Mouse (Mus musculus): ENCODE results near the gene Cript. TPM values are rescaled to one million over a fixed set of nuclear protein-coding genes. Genes with fewer than 3 reads are reported as not detected.

Cript gene
- total RNA-seq, 1 experiment = 35.4 TPM

DNA sequence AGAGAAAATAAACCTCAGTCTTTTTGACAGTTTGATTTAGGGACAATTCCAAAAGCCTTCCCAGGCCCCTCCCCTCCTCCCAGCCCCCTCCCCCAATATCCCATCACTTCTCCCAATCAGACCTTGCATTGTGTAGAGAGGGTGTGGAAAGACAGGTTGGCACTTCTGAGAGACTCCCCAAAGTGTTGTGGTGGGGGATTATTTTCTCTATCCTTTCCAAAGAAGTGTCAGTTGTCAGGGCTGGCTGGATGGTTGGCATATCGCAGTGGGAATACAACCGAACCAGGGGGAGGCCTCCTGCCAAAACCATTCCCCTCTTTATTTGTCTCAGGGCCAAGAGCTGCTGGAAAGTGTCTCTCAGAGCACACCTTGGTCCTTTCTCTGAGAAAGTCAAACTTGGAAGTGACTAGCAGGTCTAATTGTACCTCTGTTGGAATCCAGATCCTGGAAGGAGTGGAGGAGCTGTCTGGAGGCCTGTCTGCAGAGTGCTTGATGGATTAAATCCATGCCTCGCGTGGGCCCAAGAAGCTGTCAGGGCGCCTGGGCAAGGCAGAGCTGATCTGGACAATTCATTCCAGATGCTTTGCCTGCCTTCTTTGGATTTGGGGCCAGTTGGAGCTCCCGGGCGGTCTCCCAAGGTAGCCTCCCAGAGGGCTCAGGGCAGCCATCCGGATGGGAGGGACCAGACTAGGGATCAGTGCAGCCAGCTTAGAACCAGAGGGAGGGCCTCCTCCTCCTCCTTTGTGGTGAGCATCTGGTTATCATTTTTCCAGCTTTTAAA, 32.3 kb downstream of the Cript start:
- Histone ChIP-seq H3K4me1 (ENCODE audit: control insufficient read depth in 2 of 2, insufficient read depth in 2 of 2, low read length in 2 of 2, poor library complexity in 1 of 2) (peaks cover 0 to 2% of the 10 kb centered on the region in 2 experiments; a peak in 1 of 4 replicates), H3K27ac (ENCODE audit: insufficient read depth, low read depth, low read length, poor library complexity, severe bottlenecking) (no peak overlapping the region), H3K9me3 (ENCODE audit: control insufficient read depth, insufficient read depth, low read depth, low read length) (no peaks in the 10 kb centered on the region), H3K4me3 (ENCODE audit: insufficient read depth in 1 of 2, low read depth in 1 of 2, low read length in 2 of 2, poor library complexity in 1 of 2, severe bottlenecking in 1 of 2) (no peak overlapping the region), H3K9ac (ENCODE audit: insufficient read depth, low read depth, low read length, poor library complexity, severe bottlenecking) (no peak overlapping the region), H3K36me3 (ENCODE audit: control insufficient read depth, insufficient read depth, low read length, poor library complexity, severe bottlenecking) (no peaks in the 10 kb centered on the region)
- in situ Hi-C loops (cut with MboI; ENCODE audit: low sequenced_read_pairs in 2 of 2, unreplicated experiment in 2 of 2) = loop anchor here in 1 of 2 experiments (10.0 kb wide), 1 partner anchor 187 kb away; no protein-coding TSS in a partner anchor
- TF ChIP-seq CHD2 (IDR thresholded peaks at IDR 0.05; ENCODE audit: low read depth, low read length) (no peak), ZC3H11A (IDR thresholded peaks at IDR 0.05; ENCODE audit: borderline replicate concordance, low read depth, low read length) (no peak), MAFK (IDR thresholded peaks at IDR 0.05; ENCODE audit: insufficient read depth, low read depth, low read length) (no peak), ZNF384 (IDR thresholded peaks at IDR 0.05; ENCODE audit: low read depth, low read length) (no peak), HCFC1 (IDR thresholded peaks at IDR 0.05; ENCODE audit: borderline replicate concordance, insufficient read depth, low read length) (no peak)
- no peak for DNase-seq (ENCODE audit: low read depth, low spot score)

DNA sequence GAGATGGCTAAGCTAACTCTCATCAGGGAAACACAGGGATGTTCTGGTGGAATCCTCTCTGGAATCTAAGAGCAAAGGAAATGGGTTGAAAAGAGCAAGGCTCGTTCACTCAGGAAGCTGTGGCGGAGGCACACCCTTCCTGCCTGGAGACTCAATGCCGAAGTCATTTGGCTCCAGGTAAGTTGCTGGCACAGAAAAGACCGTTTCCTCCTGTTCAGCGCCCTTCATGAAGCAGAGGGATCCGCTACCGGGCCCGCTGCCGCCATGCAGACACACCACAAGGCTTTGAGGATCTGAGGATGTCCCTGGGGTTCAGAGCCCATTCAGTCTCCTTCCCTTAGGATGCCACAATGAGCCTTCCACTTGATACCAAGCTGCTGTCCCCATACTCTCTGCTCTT, 37.3 kb downstream of the Cript start:
- in situ Hi-C loops (cut with MboI; ENCODE audit: low sequenced_read_pairs in 2 of 2, unreplicated experiment in 2 of 2) = no loop called here

DNA sequence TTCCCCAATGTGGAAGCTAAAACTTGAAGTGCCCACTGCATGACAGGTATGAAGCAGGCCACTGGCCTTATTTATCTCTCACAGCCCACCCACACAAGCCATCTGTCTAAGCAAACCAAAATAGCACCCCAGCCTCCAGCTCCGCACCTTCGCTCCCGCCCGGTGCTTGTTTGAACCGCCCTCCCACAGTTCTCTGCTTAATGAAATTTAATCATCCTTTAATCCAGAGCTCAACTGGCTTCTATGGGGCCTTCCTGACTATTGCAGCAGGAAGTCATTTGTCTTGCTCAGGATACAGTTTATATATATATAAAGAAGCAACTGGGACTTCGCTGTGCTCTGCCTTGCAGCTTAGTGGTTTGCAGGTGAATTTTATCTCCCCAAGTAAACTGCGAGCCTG, 38.1 kb downstream of the Cript start:
- Histone ChIP-seq H3K27ac (ENCODE audit: insufficient read depth, low read depth, low read length, poor library complexity, severe bottlenecking) (no peak overlapping the region), H3K9ac (ENCODE audit: insufficient read depth, low read depth, low read length, poor library complexity, severe bottlenecking) (no peak overlapping the region), H3K4me1 (ENCODE audit: control insufficient read depth in 2 of 2, insufficient read depth in 2 of 2, low read length in 2 of 2, poor library complexity in 1 of 2) (peaks cover 0 to 5% of the 10 kb centered on the region in 2 experiments; a peak in 1 of 4 replicates), H3K36me3 (ENCODE audit: control insufficient read depth, insufficient read depth, low read length, poor library complexity, severe bottlenecking) (no peaks in the 10 kb centered on the region), H3K4me3 (ENCODE audit: insufficient read depth in 1 of 2, low read depth in 1 of 2, low read length in 2 of 2, poor library complexity in 1 of 2, severe bottlenecking in 1 of 2) (0 out of 4 replicates have a peak overlapping the region, but pooled peaks of 1 of the 2 experiments have one; percentile 24), H3K9me3 (ENCODE audit: control insufficient read depth, insufficient read depth, low read depth, low read length) (no peaks in the 10 kb centered on the region)
- no peak for TF ChIP-seq ZNF384 (IDR thresholded peaks at IDR 0.05; ENCODE audit: low read depth, low read length)
- no peak for TF ChIP-seq HCFC1 (IDR thresholded peaks at IDR 0.05; ENCODE audit: borderline replicate concordance, insufficient read depth, low read length)
- TF ChIP-seq CHD2 (IDR thresholded peaks at IDR 0.05; ENCODE audit: low read depth, low read length) = no peak
- no peak for TF ChIP-seq ZC3H11A (IDR thresholded peaks at IDR 0.05; ENCODE audit: borderline replicate concordance, low read depth, low read length)
- no peak for TF ChIP-seq MAFK (IDR thresholded peaks at IDR 0.05; ENCODE audit: insufficient read depth, low read depth, low read length)
- in situ Hi-C loops (cut with MboI; ENCODE audit: low sequenced_read_pairs in 2 of 2, unreplicated experiment in 2 of 2) = no loop called here
- DNase-seq (ENCODE audit: low read depth, low spot score) = no peak

More for the DNA sequence above, 37.3 kb downstream of the Cript start:
- no peak for TF ChIP-seq ZC3H11A (IDR thresholded peaks at IDR 0.05; ENCODE audit: borderline replicate concordance, low read depth, low read length)
- TF ChIP-seq CHD2 (IDR thresholded peaks at IDR 0.05; ENCODE audit: low read depth, low read length) = no peak
- TF ChIP-seq MAFK (IDR thresholded peaks at IDR 0.05; ENCODE audit: insufficient read depth, low read depth, low read length) = no peak
- TF ChIP-seq HCFC1 (IDR thresholded peaks at IDR 0.05; ENCODE audit: borderline replicate concordance, insufficient read depth, low read length) = no peak
- no peak for TF ChIP-seq ZNF384 (IDR thresholded peaks at IDR 0.05; ENCODE audit: low read depth, low read length)
- H3K4me3 ChIP-seq (ENCODE audit: insufficient read depth in 1 of 2, low read depth in 1 of 2, low read length in 2 of 2, poor library complexity in 1 of 2, severe bottlenecking in 1 of 2) = peak overlapping the region; percentile 29 to 54; a peak in 3 of 4 replicates
- no peak overlapping the region for H3K27ac ChIP-seq (ENCODE audit: insufficient read depth, low read depth, low read length, poor library complexity, severe bottlenecking)
- H3K36me3 ChIP-seq (ENCODE audit: control insufficient read depth, insufficient read depth, low read length, poor library complexity, severe bottlenecking) = no peaks in the 10 kb centered on the region
- peaks cover 0 to 5% of the 10 kb centered on the region in 2 experiments; a peak in 1 of 4 replicates for H3K4me1 ChIP-seq (ENCODE audit: control insufficient read depth in 2 of 2, insufficient read depth in 2 of 2, low read length in 2 of 2, poor library complexity in 1 of 2)
- DNase-seq (ENCODE audit: low read depth, low spot score) = no peak
- H3K9ac ChIP-seq (ENCODE audit: insufficient read depth, low read depth, low read length, poor library complexity, severe bottlenecking) = peak overlapping the region; percentile 10; the same call in 1 of the 2 replicates
- no peaks in the 10 kb centered on the region for H3K9me3 ChIP-seq (ENCODE audit: control insufficient read depth, insufficient read depth, low read depth, low read length)

- Histone ChIP-seq H3K9ac (ENCODE audit: insufficient read depth, low read depth, low read length, poor library complexity, severe bottlenecking) (no peak overlapping the region), H3K4me3 (ENCODE audit: insufficient read depth in 1 of 2, low read depth in 1 of 2, low read length in 2 of 2, poor library complexity in 1 of 2, severe bottlenecking in 1 of 2) (no peak overlapping the region), H3K9me3 (ENCODE audit: control insufficient read depth, insufficient read depth, low read depth, low read length) (no peaks in the 10 kb centered on the region), H3K4me1 (ENCODE audit: control insufficient read depth in 2 of 2, insufficient read depth in 2 of 2, low read length in 2 of 2, poor library complexity in 1 of 2) (peaks cover 0 to 5% of the 10 kb centered on the region in 2 experiments; a peak in 1 of 4 replicates), H3K27ac (ENCODE audit: insufficient read depth, low read depth, low read length, poor library complexity, severe bottlenecking) (no peak overlapping the region), H3K36me3 (ENCODE audit: control insufficient read depth, insufficient read depth, low read length, poor library complexity, severe bottlenecking) (no peaks in the 10 kb centered on the region)
- TF ChIP-seq ZNF384 (IDR thresholded peaks at IDR 0.05; ENCODE audit: low read depth, low read length) (no peak), HCFC1 (IDR thresholded peaks at IDR 0.05; ENCODE audit: borderline replicate concordance, insufficient read depth, low read length) (no peak), CHD2 (IDR thresholded peaks at IDR 0.05; ENCODE audit: low read depth, low read length) (no peak), MAFK (IDR thresholded peaks at IDR 0.05; ENCODE audit: insufficient read depth, low read depth, low read length) (no peak), ZC3H11A (IDR thresholded peaks at IDR 0.05; ENCODE audit: borderline replicate concordance, low read depth, low read length) (no peak)
- no peak for DNase-seq (ENCODE audit: low read depth, low spot score)
- in situ Hi-C loops (cut with MboI; ENCODE audit: low sequenced_read_pairs in 2 of 2, unreplicated experiment in 2 of 2) = no loop called here
Observed at GRCm38 (mm10) chr17:87063969-87064368, 38.6 kb downstream of the Cript start.

All from ES-E14 (cell line).